Mouse (Mus musculus) kidney, adult 2 months (tissue): ENCODE measurements at regions not wholly inside any gene's neighbourhood (a gene's known extent, or its start where the extent isn't known, plus 50 kb on each side); places are given as distances from the start of the nearest gene placed in this dataset.

Source experiments
- CTCF ChIP-seq: fragments of 200-500 bp; conservative IDR thresholded peaks from 2 replicates; pipeline ENCODE4 v1.5.1; 2011; ENCODE audit warnings: low read depth, mild to moderate bottlenecking, control low read depth, low read length, moderate library complexity, mixed read lengths; ENCODE audit not compliant: insufficient read depth, insufficient read length
- POLR2A ChIP-seq: fragments of 200-500 bp; IDR thresholded peaks from one replicate; pipeline ENCODE4 v1.6.1; 2011; ENCODE audit warnings: low read depth, low read length, control low read depth

- TF ChIP-seq CTCF (no peak), POLR2A (no peak)
Observed at GRCm38 (mm10) chr14:17057355-17057754, 238.4 kb upstream of the Rarb start.
